Mouse (Mus musculus) G1E-ER4 (cell line): ENCODE measurements around the gene Dapk3. TPM values are rescaled to one million over a fixed set of nuclear protein-coding genes. Genes with fewer than 3 reads are reported as not detected.

ENCODE experiments used
- GATA1 ChIP-seq: IDR thresholded peaks from one replicate; pipeline ENCODE4 v1.8.0; 2012; ENCODE audit warnings: low read length, inconsistent platforms
- polyA plus RNA-seq: library from polyadenylated mRNA; stranded (reverse); fragments of >175 nt; gene quantifications from 2 replicates; pipeline ENCODE4 v1.2.3, GENCODE M21; 2012

Gene Dapk3
- polyA plus RNA-seq, 1 experiment, result 79.0 TPM

GRCm38 (mm10) chr10:81202978-81203720, 20.3 kb downstream of the Dapk3 start:
- TF ChIP-seq GATA1, result no peak

- no peak for TF ChIP-seq GATA1
These were observed 21.3 kb downstream of the Dapk3 start for GRCm38 (mm10) chr10:81204137-81204536.

GRCm38 (mm10) chr10:81210154-81210553, 27.3 kb downstream of the Dapk3 start:
- no peak for TF ChIP-seq GATA1

- TF ChIP-seq GATA1, result no peak
These were observed 33.5 kb downstream of the Dapk3 start for GRCm38 (mm10) chr10:81216260-81216659.

- no peak for TF ChIP-seq GATA1
These were observed 34.0 kb downstream of the Dapk3 start for GRCm38 (mm10) chr10:81216810-81217209.

GRCm38 (mm10) chr10:81217964-81218363, 35.2 kb downstream of the Dapk3 start:
- TF ChIP-seq GATA1, result no peak

GRCm38 (mm10) chr10:81221402-81222015, 38.7 kb downstream of the Dapk3 start:
- no peak for TF ChIP-seq GATA1

GRCm38 (mm10) chr10:81229735-81230437, 47.1 kb downstream of the Dapk3 start:
- no peak for TF ChIP-seq GATA1

- no peak for TF ChIP-seq GATA1
These were observed 47.9 kb downstream of the Dapk3 start, which contains the start of gene Atcay for GRCm38 (mm10) chr10:81230438-81231332. Gene Atcay, minus strand, starts transcription at chr10:81230833.

- TF ChIP-seq GATA1, result no peak
These were observed 48.6 kb downstream of the Dapk3 start for GRCm38 (mm10) chr10:81231436-81231835.

GRCm38 (mm10) chr10:81232580-81233225, 49.9 kb downstream of the Dapk3 start, which contains the start of gene Zfr2:
Gene Zfr2, plus strand, starts transcription at chr10:81233155.
- TF ChIP-seq GATA1, result no peak

GRCm38 (mm10) chr10:81233226-81233585, 50.4 kb downstream of the Dapk3 start:
- no peak for TF ChIP-seq GATA1

GRCm38 (mm10) chr10:81234206-81234605, 51.4 kb downstream of the Dapk3 start:
- no peak for TF ChIP-seq GATA1

GRCm38 (mm10) chr10:81236471-81237268, 53.9 kb downstream of the Dapk3 start:
- no peak for TF ChIP-seq GATA1
